Mouse (Mus musculus) kidney, postnatal 0 days (tissue): Measurements from ENCODE around the gene Tango2. TPM values are rescaled to one million over a fixed set of nuclear protein-coding genes. Genes with fewer than 3 reads are reported as not detected.

ENCODE experiments used
- ATAC-seq: fragments of 200-750 bp; cut with Nextera tagmentation; replicated peaks from 2 replicates; pipeline ENCODE4 v1.8.0; 2017; ENCODE audit warnings: low read depth, moderate number of reproducible peaks, moderate TSS enrichment, moderate library complexity; ENCODE audit not compliant: low FRiP score
- DNase-seq: peaks from one replicate; pipeline ENCODE4 v3.0.0-alpha.2; 2016; ENCODE audit warnings: low spot score
- H3K27ac ChIP-seq: fragments of 300-500 bp; sonication (generic); 2 replicates; pipeline ENCODE4 v1.5.1; 2014; ENCODE audit warnings: mild to moderate bottlenecking
- H3K27me3 ChIP-seq: fragments of 300-500 bp; sonication (generic); 2 replicates; pipeline ENCODE4 v1.6.1; 2014; ENCODE audit warnings: low read length, mixed read lengths; ENCODE audit not compliant: insufficient read depth
- H3K36me3 ChIP-seq: fragments of 300-500 bp; sonication (generic); 2 replicates; pipeline ENCODE4 v1.6.1; 2014; ENCODE audit warnings: low read length, mixed read lengths; ENCODE audit not compliant: insufficient read depth
- H3K4me1 ChIP-seq: fragments of 300-500 bp; sonication (generic); replicated peaks from 2 replicates; pipeline ENCODE4 v1.6.1; 2014; ENCODE audit warnings: antibody characterized with exemption, low read length, mixed read lengths; ENCODE audit not compliant: insufficient read depth
- H3K4me2 ChIP-seq: fragments of 300-500 bp; sonication (generic); 2 replicates; pipeline ENCODE4 v1.6.1; 2014; ENCODE audit warnings: mild to moderate bottlenecking, low read length, moderate library complexity, mixed read lengths
- H3K4me3 ChIP-seq: fragments of 300-500 bp; sonication (generic); replicated peaks from 2 replicates; pipeline ENCODE4 v1.5.1; 2014; ENCODE audit warnings: low read depth, low read length
- H3K9ac ChIP-seq: fragments of 300-500 bp; sonication (generic); 2 replicates; pipeline ENCODE4 v1.6.1; 2014; ENCODE audit warnings: low read depth, low read length
- H3K9me3 ChIP-seq: fragments of 300-500 bp; sonication (generic); replicated peaks from 2 replicates; pipeline ENCODE4 v1.6.1; 2016; ENCODE audit warnings: low read length, inconsistent platforms, mixed read lengths
- CTCF ChIP-seq: IDR thresholded peaks from 2 replicates; pipeline ENCODE4 v1.5.1; 2016; ENCODE audit warnings: antibody characterized with exemption, low read depth, mild to moderate bottlenecking, moderate library complexity
- WGBS: fragments of 180-500 bp; shearing (Covaris S2); extraction: QIAGEN DNeasy Blood & Tissue Kit; methylation state at CpG from one replicate; pipeline ENCODE4 v1.1.7; 2014; 5-methylcytosine and 5-hydroxymethylcytosine counted together
- polyA plus RNA-seq: library from polyadenylated mRNA; unstranded; fragments of >200 nt; fragmentation: Nextera tagmentation; extraction: Ambion mirVana; gene quantifications from 2 replicates; pipeline ENCODE4 v1.2.1, GENCODE M21; 2015

The Tango2 gene
- polyA plus RNA-seq, 1 experiment from 2014 or later: 28.3 TPM

DNA sequence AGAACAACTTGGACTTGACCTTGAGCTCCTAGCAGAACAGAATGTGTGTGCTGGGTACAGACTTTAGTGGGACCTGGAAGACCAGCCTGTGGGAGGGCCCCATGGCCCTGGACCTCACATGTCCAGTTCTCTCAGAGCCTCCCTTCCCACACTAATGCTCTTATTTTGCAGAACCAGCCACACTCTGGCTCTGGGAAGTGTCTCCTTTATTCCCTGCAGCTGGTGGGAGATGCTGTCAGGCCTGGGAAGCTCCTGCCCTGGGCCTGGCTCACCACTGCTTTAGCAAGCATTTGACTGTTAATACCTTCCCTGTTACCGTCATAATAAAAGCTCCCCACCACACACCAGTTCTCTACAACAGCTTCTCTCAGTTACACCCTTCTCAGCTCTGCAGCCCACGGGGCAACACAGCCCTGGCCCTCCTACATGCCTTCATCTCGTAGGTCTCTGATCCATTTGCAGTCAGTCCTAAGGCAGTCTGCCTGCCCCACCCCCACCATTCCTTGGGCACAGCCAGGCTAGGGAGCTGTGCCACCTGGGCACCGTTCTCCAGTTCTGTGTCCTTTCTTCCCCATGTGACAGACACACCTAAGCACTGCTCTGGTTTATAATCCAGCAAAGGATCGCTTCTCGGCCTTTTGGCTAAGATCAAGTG lies 12.4 kb upstream of the Tango2 start:
- no peaks in the 10 kb centered on the region for H3K27me3 ChIP-seq
- no peaks in the 10 kb centered on the region for H3K4me1 ChIP-seq
- ATAC-seq (peak; percentile 41; the same call in 1 of the 2 replicates), DNase-seq (peak; percentile 47)
- no peaks in the 10 kb centered on the region for H3K9me3 ChIP-seq
- no peaks in the 10 kb centered on the region for H3K36me3 ChIP-seq
- WGBS: 61% methylated on average over 6 of the region's 6 CpGs
- TF ChIP-seq CTCF: no peak
- no peak overlapping the region for H3K4me3 ChIP-seq
- no peak overlapping the region for H3K4me2 ChIP-seq
- no peak overlapping the region for H3K9ac ChIP-seq
- no peak overlapping the region for H3K27ac ChIP-seq

DNA sequence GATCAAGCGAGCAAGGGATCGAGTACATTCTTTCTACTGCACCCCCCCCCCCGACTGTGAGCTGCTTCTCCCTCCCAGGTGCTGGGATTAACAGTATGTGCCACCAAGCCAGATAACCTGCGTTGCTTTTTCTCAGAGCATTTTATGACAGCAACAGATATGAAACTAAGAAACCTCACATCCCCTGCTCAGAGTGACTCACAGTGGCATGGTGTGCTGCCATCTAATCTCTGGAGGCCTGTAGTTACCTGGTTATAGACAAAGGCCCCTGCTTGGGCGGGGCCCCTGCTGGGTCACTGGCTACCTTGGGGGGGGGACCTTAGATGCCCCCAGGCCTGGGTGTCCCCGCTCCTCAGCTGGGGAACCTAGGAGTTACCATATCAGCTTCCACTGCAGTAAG lies 10.1 kb upstream of the Tango2 start:
- Histone ChIP-seq H3K27ac (no peak overlapping the region), H3K4me2 (no peak overlapping the region), H3K9ac (no peak overlapping the region), H3K4me3 (no peak overlapping the region), H3K27me3 (no peaks in the 10 kb centered on the region), H3K9me3 (no peaks in the 10 kb centered on the region), H3K4me1 (no peaks in the 10 kb centered on the region), H3K36me3 (no peaks in the 10 kb centered on the region)
- DNase-seq: no peak
- WGBS: 86% methylated on average over 6 of the region's 6 CpGs
- no peak for ATAC-seq
- TF ChIP-seq CTCF: no peak

DNA sequence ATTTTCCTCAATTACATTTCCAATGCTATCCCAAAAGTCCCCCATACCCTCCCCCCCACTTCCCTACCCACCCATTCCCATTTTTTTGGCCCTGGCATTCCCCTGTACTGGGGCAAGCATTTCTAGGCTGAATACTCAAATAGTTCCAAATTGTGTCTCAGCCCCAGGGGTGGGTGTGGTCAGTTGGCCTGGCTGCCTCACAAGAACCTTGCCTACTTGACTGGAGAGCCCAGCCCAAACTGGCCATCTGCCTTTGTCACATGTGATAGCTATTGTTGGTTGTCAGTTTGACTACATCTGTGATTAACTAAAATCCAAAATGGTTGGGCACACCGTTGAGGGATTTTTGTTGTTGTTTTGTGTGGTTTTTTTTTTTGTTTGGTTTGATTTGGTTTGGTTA lies 9.1 kb upstream of the Tango2 start:
- ATAC-seq: no peak
- Histone ChIP-seq H3K4me3 (no peak overlapping the region), H3K4me1 (no peaks in the 10 kb centered on the region), H3K27ac (no peak overlapping the region), H3K9me3 (no peaks in the 10 kb centered on the region), H3K9ac (no peak overlapping the region), H3K36me3 (no peaks in the 10 kb centered on the region), H3K4me2 (no peak overlapping the region), H3K27me3 (no peaks in the 10 kb centered on the region)
- no peak for TF ChIP-seq CTCF
- DNase-seq: no peak
- 84% methylated on average over 1 of the region's 1 CpGs for WGBS

DNA sequence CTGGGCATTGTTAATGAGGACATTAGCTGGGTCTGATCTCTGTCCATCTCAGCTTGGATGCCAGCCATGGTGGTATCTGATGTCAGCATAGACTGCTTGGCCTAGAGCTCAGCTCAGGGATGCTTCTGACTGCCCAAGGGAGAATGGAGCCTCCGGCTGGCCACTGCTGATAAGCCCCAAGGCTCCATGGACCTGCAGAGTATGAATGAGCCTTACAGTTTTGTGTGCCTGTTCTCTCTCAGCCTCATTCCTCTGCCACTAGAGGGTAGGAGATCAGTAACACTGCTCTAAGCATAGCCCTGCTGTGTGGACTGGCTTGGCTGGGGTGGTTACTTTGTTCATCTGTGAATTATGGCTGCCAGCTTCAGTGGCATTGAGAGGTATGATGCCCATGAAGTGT lies 5.2 kb upstream of the Tango2 start:
- no peaks in the 10 kb centered on the region for H3K9me3 ChIP-seq
- WGBS: 65% methylated on average over 1 of the region's 1 CpGs
- H3K4me2 ChIP-seq: no peak overlapping the region
- DNase-seq: no peak
- H3K9ac ChIP-seq: no peak overlapping the region
- ATAC-seq: no peak
- no peak overlapping the region for H3K4me3 ChIP-seq
- no peak for TF ChIP-seq CTCF
- H3K27ac ChIP-seq: no peak overlapping the region
- H3K27me3 ChIP-seq: peaks cover 6% of the 10 kb centered on the region; the same call in 1 of the 2 replicates
- no peaks in the 10 kb centered on the region for H3K4me1 ChIP-seq
- H3K36me3 ChIP-seq: no peaks in the 10 kb centered on the region

DNA sequence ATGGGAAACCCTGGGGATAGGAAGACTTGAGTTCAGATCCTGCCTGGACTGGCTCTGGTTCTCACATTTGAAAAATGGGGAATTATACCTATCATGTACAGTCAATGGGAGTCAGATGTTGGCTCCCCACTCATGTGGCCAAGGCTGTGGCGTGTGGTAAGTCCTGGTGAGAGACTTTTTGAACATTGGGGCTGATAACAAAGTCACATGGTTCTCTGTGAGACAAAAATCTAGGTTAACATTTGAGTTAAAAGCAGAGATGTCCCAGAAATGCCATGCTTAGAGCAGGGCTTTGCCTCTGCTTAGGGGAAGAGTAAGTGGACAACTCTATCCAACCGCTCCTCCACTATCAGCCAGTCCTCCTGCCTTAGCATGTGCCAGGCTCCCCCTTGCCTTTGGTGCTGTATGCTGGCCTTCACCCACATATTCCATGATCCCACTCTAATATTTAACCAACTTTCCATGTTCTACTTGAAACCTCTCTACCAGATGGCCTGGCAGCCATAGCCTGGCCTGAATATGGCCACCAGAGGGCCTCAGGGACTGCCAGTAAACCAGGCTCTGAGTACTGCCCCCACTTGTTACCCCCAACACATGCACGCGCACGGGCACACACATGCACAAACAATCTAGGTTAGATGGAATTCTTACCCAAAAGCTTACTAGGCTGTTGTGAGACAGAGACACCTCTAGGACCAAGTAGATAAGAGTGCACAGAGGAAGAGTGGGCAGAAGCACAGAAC lies 3.6 kb upstream of the Tango2 start:
- Histone ChIP-seq H3K4me1 (no peaks in the 10 kb centered on the region), H3K9ac (no peak overlapping the region), H3K9me3 (no peaks in the 10 kb centered on the region), H3K4me3 (no peak overlapping the region), H3K27me3 (peaks cover 6% of the 10 kb centered on the region; the same call in 1 of the 2 replicates), H3K27ac (no peak overlapping the region), H3K4me2 (no peak overlapping the region), H3K36me3 (no peaks in the 10 kb centered on the region)
- 63% methylated on average over 5 of the region's 5 CpGs for WGBS
- DNase-seq: peak; percentile 47
- peak; percentile 77 for TF ChIP-seq CTCF
- no peak for ATAC-seq

DNA sequence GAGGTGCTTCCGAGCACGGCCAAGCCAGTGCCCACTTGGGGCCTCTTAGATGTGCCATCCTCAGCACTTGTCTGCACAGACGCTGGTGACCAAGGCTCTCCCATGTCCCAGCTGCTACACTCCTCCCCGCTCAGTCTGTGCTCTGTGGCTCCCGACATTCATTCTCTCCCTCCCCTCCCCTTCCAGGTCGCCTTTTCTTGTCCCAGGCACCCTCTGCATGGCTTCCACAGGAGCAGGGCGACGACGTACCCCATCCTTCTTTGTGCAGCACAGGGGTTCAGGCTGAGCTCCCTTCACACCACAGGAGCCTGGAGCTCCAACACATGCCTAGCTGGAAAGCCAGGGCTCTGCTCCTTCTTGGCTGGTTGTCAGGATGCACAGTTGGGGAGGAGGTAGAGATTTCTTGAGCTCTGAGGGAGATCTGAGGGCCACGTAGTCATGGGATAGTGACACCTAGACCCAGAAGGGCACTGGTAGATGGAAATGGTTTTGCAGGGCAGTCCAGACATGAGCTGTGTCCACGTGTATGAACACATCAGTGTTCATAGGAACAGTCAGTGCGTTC lies 1.9 kb upstream of the Tango2 start:
- Histone ChIP-seq H3K27ac (no peak overlapping the region), H3K9ac (no peak overlapping the region), H3K4me2 (no peak overlapping the region), H3K9me3 (no peaks in the 10 kb centered on the region), H3K4me3 (no peak overlapping the region), H3K4me1 (no peaks in the 10 kb centered on the region), H3K27me3 (peaks cover 6% of the 10 kb centered on the region; the same call in 1 of the 2 replicates), H3K36me3 (no peaks in the 10 kb centered on the region)
- no peak for TF ChIP-seq CTCF
- no peak for ATAC-seq
- DNase-seq: no peak
- 78% methylated on average over 12 of the region's 12 CpGs for WGBS
